Mouse (Mus musculus) kidney, embryonic 16.5 days (tissue): ENCODE measurements around the gene Grm3. TPM values are rescaled to one million over a fixed set of nuclear protein-coding genes. Genes with fewer than 3 reads are reported as not detected.

Experiments used
- ATAC-seq: fragments of 200-750 bp; cut with Nextera tagmentation; 2 replicates; pipeline ENCODE4 v1.8.0; 2017; ENCODE audit warnings: moderate TSS enrichment; ENCODE audit not compliant: low FRiP score, low TSS enrichment
- H3K27ac ChIP-seq: fragments of 300-500 bp; sonication (generic); 2 replicates; pipeline ENCODE4 v1.5.1; 2014; ENCODE audit warnings: low read length
- H3K27me3 ChIP-seq: fragments of 300-500 bp; sonication (generic); 2 replicates; pipeline ENCODE4 v1.6.1; 2014; ENCODE audit warnings: low read length, control low read depth, mixed read lengths; ENCODE audit not compliant: insufficient read depth
- H3K36me3 ChIP-seq: fragments of 300-500 bp; sonication (generic); 2 replicates; pipeline ENCODE4 v1.6.1; 2014; ENCODE audit warnings: low read length, control low read depth, mixed read lengths; ENCODE audit not compliant: insufficient read depth
- H3K4me1 ChIP-seq: fragments of 300-500 bp; sonication (generic); 2 replicates; pipeline ENCODE4 v1.6.1; 2014; ENCODE audit warnings: low read length, control low read depth, mixed read lengths; ENCODE audit not compliant: insufficient read depth
- H3K4me2 ChIP-seq: fragments of 300-500 bp; sonication (generic); replicated peaks from 2 replicates; pipeline ENCODE4 v1.6.1; 2014; ENCODE audit warnings: low read depth, low read length
- H3K4me3 ChIP-seq: fragments of 300-500 bp; sonication (generic); 2 replicates; pipeline ENCODE4 v1.5.1; 2014; ENCODE audit warnings: mild to moderate bottlenecking, low read length
- H3K9ac ChIP-seq: fragments of 300-500 bp; sonication (generic); replicated peaks from 2 replicates; pipeline ENCODE4 v1.6.1; 2014; ENCODE audit warnings: low read length
- H3K9me3 ChIP-seq: fragments of 300-500 bp; sonication (generic); 2 replicates; pipeline ENCODE4 v1.6.1; 2016; ENCODE audit warnings: low read length, control low read depth
- WGBS: fragments of 180-500 bp; shearing (Covaris S2); extraction: QIAGEN DNeasy Blood & Tissue Kit; methylation state at CpG from one replicate; pipeline ENCODE4 v1.1.7; 2014; 5-methylcytosine and 5-hydroxymethylcytosine counted together
- polyA plus RNA-seq: library from polyadenylated mRNA; unstranded; fragments of >200 nt; fragmentation: Nextera tagmentation; extraction: Ambion mirVana; gene quantifications from 2 replicates; pipeline ENCODE4 v1.2.1, GENCODE M21; 2015

The Grm3 gene
- polyA plus RNA-seq, 1 experiment from 2014 or later = 0.32 TPM

DNA sequence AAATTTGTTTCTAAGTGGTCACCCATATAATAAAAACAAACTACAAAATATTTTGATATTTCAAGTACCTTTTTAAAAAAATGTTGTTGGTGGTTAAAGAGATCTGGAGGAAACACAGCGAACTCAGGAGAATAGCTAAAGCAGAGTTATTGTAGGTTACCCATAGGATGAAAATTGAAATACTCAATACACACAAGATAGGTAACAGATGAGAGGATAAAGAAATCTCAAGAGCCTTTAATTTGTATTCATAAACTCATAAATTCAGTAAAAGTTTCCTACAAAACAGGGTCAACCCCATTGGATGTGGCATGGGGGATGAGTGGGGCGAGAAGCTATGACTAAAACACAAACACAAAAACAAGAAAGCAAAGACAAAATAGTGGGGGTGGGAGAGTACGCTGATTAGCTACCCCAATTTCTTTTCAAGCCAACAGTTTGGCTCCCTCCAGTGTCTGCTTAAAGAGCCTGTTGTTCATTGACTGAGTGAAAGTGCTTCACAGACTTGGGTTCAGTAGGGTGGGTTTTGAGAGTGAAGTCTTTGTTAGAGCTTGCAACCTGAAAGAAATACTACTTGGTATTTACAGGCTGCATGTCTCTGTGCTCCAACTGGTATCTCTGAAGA lies 21.5 kb downstream of the Grm3 start:
- Histone ChIP-seq H3K4me1 (no peaks in the 10 kb centered on the region), H3K4me2 (no peak overlapping the region), H3K4me3 (no peak overlapping the region), H3K27me3 (no peaks in the 10 kb centered on the region), H3K36me3 (no peaks in the 10 kb centered on the region), H3K27ac (no peak overlapping the region), H3K9ac (no peak overlapping the region), H3K9me3 (no peaks in the 10 kb centered on the region)
- 62% methylated on average over 3 of the region's 3 CpGs for WGBS
- ATAC-seq = no peak

- Histone ChIP-seq H3K27ac (no peak overlapping the region), H3K36me3 (no peaks in the 10 kb centered on the region), H3K9me3 (no peaks in the 10 kb centered on the region), H3K9ac (no peak overlapping the region), H3K4me3 (no peak overlapping the region), H3K27me3 (no peaks in the 10 kb centered on the region), H3K4me1 (no peaks in the 10 kb centered on the region), H3K4me2 (no peak overlapping the region)
- no peak for ATAC-seq
- WGBS = 13% methylated on average over 3 of the region's 3 CpGs
These were observed 22.1 kb downstream of the Grm3 start for GRCm38 (mm10) chr5:9702656-9703384.

GRCm38 (mm10) chr5:9692333-9692732 lies 32.6 kb downstream of the Grm3 start:
- H3K4me2 ChIP-seq = no peak overlapping the region
- no peaks in the 10 kb centered on the region for H3K36me3 ChIP-seq
- H3K4me1 ChIP-seq = no peaks in the 10 kb centered on the region
- H3K27ac ChIP-seq = no peak overlapping the region
- no peak overlapping the region for H3K4me3 ChIP-seq
- 91% methylated on average over 1 of the region's 1 CpGs for WGBS
- no peak overlapping the region for H3K9ac ChIP-seq
- ATAC-seq = no peak
- H3K27me3 ChIP-seq = no peaks in the 10 kb centered on the region
- H3K9me3 ChIP-seq = no peaks in the 10 kb centered on the region

- no peak overlapping the region for H3K9ac ChIP-seq
- H3K27ac ChIP-seq = no peak overlapping the region
- no peak overlapping the region for H3K4me2 ChIP-seq
- no peaks in the 10 kb centered on the region for H3K36me3 ChIP-seq
- ATAC-seq = no peak
- H3K9me3 ChIP-seq = no peaks in the 10 kb centered on the region
- no peak overlapping the region for H3K4me3 ChIP-seq
- WGBS = 57% methylated on average over 3 of the region's 3 CpGs
- no peaks in the 10 kb centered on the region for H3K27me3 ChIP-seq
- no peaks in the 10 kb centered on the region for H3K4me1 ChIP-seq
These were observed 34.2 kb downstream of the Grm3 start for GRCm38 (mm10) chr5:9690599-9691242.

GRCm38 (mm10) chr5:9690192-9690591 lies 34.8 kb downstream of the Grm3 start:
- H3K27ac ChIP-seq = no peak overlapping the region
- H3K9ac ChIP-seq = no peak overlapping the region
- ATAC-seq = no peak
- H3K4me2 ChIP-seq = no peak overlapping the region
- WGBS = 25% methylated on average over 1 of the region's 1 CpGs
- no peaks in the 10 kb centered on the region for H3K4me1 ChIP-seq
- no peaks in the 10 kb centered on the region for H3K9me3 ChIP-seq
- no peaks in the 10 kb centered on the region for H3K27me3 ChIP-seq
- no peaks in the 10 kb centered on the region for H3K36me3 ChIP-seq
- H3K4me3 ChIP-seq = no peak overlapping the region

DNA sequence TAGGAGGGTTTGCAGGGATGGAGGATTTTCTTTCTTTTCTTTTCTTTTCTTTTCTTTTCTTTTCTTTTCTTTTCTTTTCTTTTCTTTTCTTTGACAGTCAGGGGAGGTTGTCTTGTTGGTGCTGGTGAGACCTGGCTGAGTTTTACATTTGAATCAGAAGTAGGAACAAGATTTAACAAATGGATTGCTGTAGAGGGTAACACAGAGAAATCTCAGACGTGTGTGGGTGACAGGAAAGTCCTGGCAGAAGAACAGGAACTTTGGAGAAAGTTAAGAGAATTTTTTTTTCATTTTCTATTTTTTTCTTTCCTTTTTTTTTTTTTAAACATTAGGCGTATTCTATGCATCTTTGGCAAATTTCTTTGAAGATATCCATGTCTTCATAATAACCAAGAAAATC lies 41.8 kb downstream of the Grm3 start:
- Histone ChIP-seq H3K9me3 (no peaks in the 10 kb centered on the region), H3K9ac (no peak overlapping the region), H3K4me2 (no peak overlapping the region), H3K36me3 (no peaks in the 10 kb centered on the region), H3K27ac (no peak overlapping the region), H3K27me3 (no peaks in the 10 kb centered on the region), H3K4me1 (no peaks in the 10 kb centered on the region), H3K4me3 (no peak overlapping the region)
- 60% methylated on average over 2 of the region's 2 CpGs for WGBS
- ATAC-seq = no peak

DNA sequence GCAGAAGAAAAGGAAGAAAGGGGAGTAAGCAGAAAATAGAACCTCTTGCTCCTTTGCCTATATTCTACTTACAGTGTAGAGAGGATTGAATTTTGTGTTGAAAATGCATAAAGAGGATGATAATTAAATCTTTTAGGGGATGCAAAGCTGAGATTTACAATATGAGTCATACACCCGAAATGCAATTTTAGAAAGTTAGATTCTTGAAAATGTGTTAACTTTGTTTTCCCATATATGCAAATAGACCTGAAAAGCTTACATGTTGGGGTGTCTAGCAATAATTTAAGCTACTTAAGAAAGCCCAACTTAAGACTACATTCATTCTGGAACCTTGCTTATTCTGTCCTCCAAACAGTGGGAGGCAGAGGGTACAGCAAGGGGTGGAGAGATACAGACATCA lies 56.0 kb downstream of the Grm3 start:
- 81% methylated on average over 1 of the region's 1 CpGs for WGBS
- Histone ChIP-seq H3K9ac (no peak overlapping the region), H3K4me2 (no peak overlapping the region)

DNA sequence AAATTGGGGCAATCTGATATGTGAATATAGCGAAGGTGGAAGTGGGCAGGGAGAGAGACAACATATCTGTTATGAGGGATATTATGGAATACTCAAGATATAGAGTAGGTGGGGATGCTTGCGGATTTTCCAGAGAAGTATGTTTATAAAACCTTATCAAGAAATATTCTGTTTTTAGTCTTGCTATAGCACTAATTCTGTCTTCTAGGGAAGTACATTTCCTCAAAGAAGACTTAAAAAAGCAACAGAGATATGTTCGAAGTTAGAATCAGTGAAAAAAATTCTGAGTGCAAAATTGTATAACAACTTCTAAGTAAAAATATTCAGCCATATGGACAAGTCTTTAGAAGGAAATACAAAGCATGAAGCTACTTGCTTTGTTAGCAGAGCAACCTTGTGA lies 61.6 kb downstream of the Grm3 start:
- WGBS = 83% methylated on average over 3 of the region's 3 CpGs
- Histone ChIP-seq H3K4me1 (no peaks in the 10 kb centered on the region), H3K27me3 (no peaks in the 10 kb centered on the region), H3K4me3 (no peak overlapping the region), H3K9me3 (no peaks in the 10 kb centered on the region), H3K27ac (no peak overlapping the region), H3K9ac (no peak overlapping the region), H3K36me3 (no peaks in the 10 kb centered on the region), H3K4me2 (no peak overlapping the region)
- ATAC-seq = no peak

More for the DNA sequence above, 56.0 kb downstream of the Grm3 start:
- ATAC-seq = no peak
- no peak overlapping the region for H3K4me3 ChIP-seq
- H3K27me3 ChIP-seq = no peaks in the 10 kb centered on the region
- no peaks in the 10 kb centered on the region for H3K4me1 ChIP-seq
- H3K36me3 ChIP-seq = no peaks in the 10 kb centered on the region
- H3K27ac ChIP-seq = no peak overlapping the region
- H3K9me3 ChIP-seq = no peaks in the 10 kb centered on the region

GRCm38 (mm10) chr5:9661870-9662589 lies 62.9 kb downstream of the Grm3 start:
- Histone ChIP-seq H3K4me1 (no peaks in the 10 kb centered on the region), H3K36me3 (no peaks in the 10 kb centered on the region), H3K27me3 (no peaks in the 10 kb centered on the region), H3K9me3 (no peaks in the 10 kb centered on the region), H3K9ac (no peak overlapping the region), H3K4me2 (no peak overlapping the region), H3K4me3 (no peak overlapping the region), H3K27ac (no peak overlapping the region)
- ATAC-seq = no peak
- 64% methylated on average over 9 of the region's 9 CpGs for WGBS
